8 mouse cellular contexts compared by ENCODE assay signal in genomic region chr3:105674595-105675218, GRCm38 (mm10). TPM values are rescaled to one million over a fixed set of nuclear protein-coding genes. Genes with fewer than 3 reads are reported as not detected.
DNase-seq lines count a peak whose midpoint lies in the region; ATAC-seq and TF ChIP-seq lines count a peak whose summit lies in the region.
"Had no signal": no experiment of that assay in that cellular context is flagged by ENCODE, and none has a peak within 500 bp of the region (broad histone marks: within the 10 kb centered on the region; RNA-seq: fewer than 3 reads in every experiment).

No protein-coding gene starts in this region.

- WGBS in cerebellum, adult 2 months = 24% methylated on average over 7 of the region's 7 CpGs

- TF ChIP-seq CTCF in cerebellum, adult 2 months (IDR thresholded peaks at IDR 0.05; ENCODE audit: borderline replicate concordance, insufficient read depth, low read depth, low read length) = peak; percentile 65
- TF ChIP-seq CTCF in left cerebral cortex, adult 2 months (IDR thresholded peaks at IDR 0.05) = peak; percentile 96

- H3K27ac ChIP-seq in cerebellum, adult 2 months (ENCODE audit: insufficient read depth, low read length) = no peak overlapping the region
- H3K27ac ChIP-seq in left cerebral cortex, adult 2 months = no peak overlapping the region
- H3K27ac ChIP-seq: macrophage had no signal

- no peak for TF ChIP-seq POLR2A in cerebellum, adult 2 months (IDR thresholded peaks at IDR 0.05; ENCODE audit: borderline replicate concordance, insufficient read depth, low read length)

- H3K27me3 ChIP-seq in cerebellum, adult 2 months (ENCODE audit: control insufficient read depth, insufficient read depth, low read length) = no peaks in the 10 kb centered on the region

- DNase-seq in T-cell, adult 2 months (ENCODE audit: low spot score) = peak; percentile 77
- DNase-seq in cerebellum, adult 2 months = peak; percentile 65 to 78
- DNase-seq in forelimb bud, embryonic 11.5 days (ENCODE audit: low read depth, low spot score) = peak; percentile 87
- peak; percentile 91 for DNase-seq in induced T-regulatory cell, adult 2 months (ENCODE audit: low read depth)
- DNase-seq in left cerebral cortex, adult 2 months (ENCODE audit: extremely low spot score in 1 of 2, low spot score in 2 of 2) = peak; percentile 51 to 67
- DNase-seq in right cerebral cortex, postnatal 25 days = peak; percentile 47

- H3K4me3 ChIP-seq in cerebellum, adult 2 months (replicated peaks; ENCODE audit: insufficient read depth, low read depth, low read length) = no peak overlapping the region
- no peak overlapping the region for H3K4me3 ChIP-seq in left cerebral cortex, adult 2 months

- ATAC-seq in megakaryocyte-erythroid progenitor cell, adult 5-6 weeks (replicated peaks; ENCODE audit: low FRiP score, low TSS enrichment, poor library complexity, severe bottlenecking) = peak; percentile 85

- intact Hi-C loops in left cerebral cortex, adult 2 months (cut with DNase I) = loop anchor here (1.0 to 10.0 kb wide), 4 partner anchors 52 to 770 kb away; no protein-coding TSS in a partner anchor

- H3K4me1 ChIP-seq in cerebellum, adult 2 months (ENCODE audit: control insufficient read depth, insufficient read depth, low read length) = no peaks in the 10 kb centered on the region; the same call in 1 of the 2 replicates

RNA-seq across cellular contexts. Expression of gene Ddx20, which starts 12.7 kb away (rescaled TPM):
- 12.6 and 13.8 TPM in 2 replicates for polyA plus RNA-seq in cerebellum, adult 2 months (2012; rRNA removed)
- total RNA-seq in left cerebral cortex, adult 2 months (2021) = 10 to 100 TPM; 11.7 to 12.4 TPM
- total RNA-seq in megakaryocyte-erythroid progenitor cell, adult 5-6 weeks (2014; fragmentation: Nextera tagmentation) = 23.4 and 30.2 TPM in 2 replicates
- 52.0 and 54.2 TPM in 2 replicates for total RNA-seq in megakaryocyte-erythroid progenitor cell, adult 5-6 weeks (2017)

RNA-seq across cellular contexts. Expression of gene Inka2, which starts 29.7 kb away (rescaled TPM):
- polyA plus RNA-seq in cerebellum, adult 2 months (2012; rRNA removed) = 15.0 and 15.9 TPM in 2 replicates
- 100 to 1,000 TPM; 115 to 118 TPM for total RNA-seq in left cerebral cortex, adult 2 months (2021)
- 0.59 and 0.74 TPM in 2 replicates for total RNA-seq in megakaryocyte-erythroid progenitor cell, adult 5-6 weeks (2014; fragmentation: Nextera tagmentation)
- 0.15 and 0.38 TPM in 2 replicates for total RNA-seq in megakaryocyte-erythroid progenitor cell, adult 5-6 weeks (2017)

Comparison
In these comparisons a context has a peak if more than half of its experiments do, and no peak if none do; other contexts are left out.
1. RNA of gene Inka2, which starts 29.7 kb away (total RNA-seq): 115 to 118 TPM in left cerebral cortex, adult 2 months; 0.15 to 0.74 TPM in megakaryocyte-erythroid progenitor cell, adult 5-6 weeks; every median in the first group is over 10 times any median in the second.
2. Peak in every context shown above with its lines, with median percentiles within 50 percentile points of each other: DNase-seq.